Mouse (Mus musculus) cerebellum, adult 2 months (tissue): Measurements from ENCODE around the gene Cpn1.

Experiments used
- CTCF ChIP-seq: fragments of 200-500 bp; IDR thresholded peaks from 2 replicates; pipeline ENCODE4 v1.5.1; 2011; ENCODE audit warnings: low read depth, mild to moderate bottlenecking, control low read depth, low read length, moderate library complexity, borderline replicate concordance; ENCODE audit not compliant: insufficient read depth
- POLR2A ChIP-seq: fragments of 200-500 bp; IDR thresholded peaks from 2 replicates; pipeline ENCODE4 v1.6.1; 2011; ENCODE audit warnings: low read length, control low read depth, borderline replicate concordance; ENCODE audit not compliant: insufficient read depth

DNA sequence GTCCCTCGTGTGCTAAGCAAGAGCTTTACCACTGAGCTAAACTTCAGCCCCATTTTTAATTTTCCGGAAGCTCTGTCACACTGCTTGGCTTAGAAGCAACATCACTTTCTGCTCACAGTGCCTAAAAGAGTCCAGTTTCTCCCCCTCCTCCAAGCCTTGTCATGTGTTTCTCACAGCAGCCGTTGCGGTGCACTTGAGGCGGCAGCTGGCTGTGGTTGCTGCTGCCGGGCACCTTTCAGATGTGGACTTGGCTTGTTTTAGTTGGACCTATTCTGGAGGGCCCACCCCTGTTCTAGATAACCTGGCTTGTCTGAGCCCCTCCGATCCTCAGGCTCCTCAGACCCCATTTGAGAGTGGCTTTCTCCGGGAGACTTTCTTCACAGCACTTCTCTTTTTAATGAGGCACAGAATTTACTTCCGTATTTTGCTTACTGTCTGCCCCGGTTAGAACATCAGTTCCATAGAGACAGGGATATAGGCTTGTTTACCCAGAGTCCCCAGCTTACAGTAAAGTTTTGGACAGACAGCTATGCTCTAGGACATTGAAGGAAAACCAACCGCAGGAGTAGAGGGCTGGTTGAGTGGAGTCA, 20.8 kb downstream of the Cpn1 start:
- TF ChIP-seq CTCF (no peak), POLR2A (no peak)
